Mouse (Mus musculus): ENCODE measurements around the gene Elf1.
"Not testable (repeated sequence)": the region's sequence is repeated elsewhere in the genome, so short reads cannot be mapped to it uniquely, and the experiment has no call there.

Elf1 gene

GRCm38 (mm10) chr14:79521056-79521455, 40.1 kb downstream of the Elf1 start:
- DNase-seq (ENCODE audit: low spot score in 2 of 2), result no peak

DNA sequence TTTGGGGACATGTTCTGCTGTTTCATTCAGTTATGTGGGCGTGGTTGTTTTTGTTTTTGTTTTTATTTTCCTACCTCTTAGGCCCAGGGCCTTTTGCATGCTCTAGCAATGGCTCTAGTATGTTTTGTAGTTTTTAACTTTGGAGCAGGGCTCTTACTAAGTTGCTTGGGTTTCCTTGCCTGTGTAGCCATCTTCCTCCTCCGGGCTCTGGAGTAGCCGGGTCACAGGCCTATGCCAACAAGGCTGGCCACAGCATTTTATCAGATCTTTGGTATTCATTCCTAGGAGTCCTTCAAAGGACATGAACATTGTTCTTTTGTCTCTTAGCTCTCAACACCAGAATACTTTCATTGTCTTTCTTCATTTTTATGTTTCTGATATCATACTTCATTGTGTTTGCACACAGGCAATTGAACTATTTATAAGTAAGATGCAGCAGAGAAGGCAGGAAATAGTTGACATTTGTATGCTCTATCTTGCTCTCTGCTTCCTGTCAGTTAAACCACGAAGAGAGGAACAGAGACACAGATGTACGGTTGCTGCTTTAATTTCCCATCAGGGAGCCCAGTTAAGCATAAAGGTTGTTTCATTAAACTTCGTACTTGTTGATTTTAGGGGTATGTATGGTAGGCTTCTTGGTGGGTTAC, 40.6 kb downstream of the Elf1 start:
- DNase-seq (ENCODE audit: low spot score in 2 of 2), result no peak

GRCm38 (mm10) chr14:79522387-79522786, 41.4 kb downstream of the Elf1 start:
- DNase-seq (ENCODE audit: low spot score in 2 of 2), result no peak

GRCm38 (mm10) chr14:79526106-79526505, 45.1 kb downstream of the Elf1 start:
- DNase-seq (ENCODE audit: low spot score in 2 of 2), result not testable (repeated sequence)

- no peak for DNase-seq (ENCODE audit: low spot score in 2 of 2)
Measured at GRCm38 (mm10) chr14:79527704-79528103, 46.7 kb downstream of the Elf1 start.

- DNase-seq (ENCODE audit: low spot score in 2 of 2), result no peak
Measured at GRCm38 (mm10) chr14:79529581-79530554, 48.9 kb downstream of the Elf1 start.

DNA sequence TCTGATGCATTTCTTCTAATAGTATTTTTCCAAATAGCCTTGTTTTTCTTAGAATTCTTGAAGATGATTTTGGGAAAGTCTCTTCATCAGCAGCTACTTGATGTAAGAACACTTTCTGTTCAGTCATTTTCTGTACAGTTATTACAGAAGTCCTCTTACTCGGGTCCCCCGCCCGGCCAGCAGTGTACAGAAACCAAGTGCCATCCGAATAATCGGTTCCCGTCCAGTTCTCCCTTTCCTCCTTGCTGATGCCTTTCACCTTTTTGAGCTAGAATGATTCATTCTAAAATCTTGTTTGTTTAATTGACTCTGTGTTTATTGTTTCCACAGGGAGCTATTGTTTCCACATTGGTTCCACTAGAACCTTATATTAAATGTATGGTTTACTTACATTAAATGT, 49.8 kb downstream of the Elf1 start:
- DNase-seq (ENCODE audit: low spot score in 2 of 2), result no peak

DNA sequence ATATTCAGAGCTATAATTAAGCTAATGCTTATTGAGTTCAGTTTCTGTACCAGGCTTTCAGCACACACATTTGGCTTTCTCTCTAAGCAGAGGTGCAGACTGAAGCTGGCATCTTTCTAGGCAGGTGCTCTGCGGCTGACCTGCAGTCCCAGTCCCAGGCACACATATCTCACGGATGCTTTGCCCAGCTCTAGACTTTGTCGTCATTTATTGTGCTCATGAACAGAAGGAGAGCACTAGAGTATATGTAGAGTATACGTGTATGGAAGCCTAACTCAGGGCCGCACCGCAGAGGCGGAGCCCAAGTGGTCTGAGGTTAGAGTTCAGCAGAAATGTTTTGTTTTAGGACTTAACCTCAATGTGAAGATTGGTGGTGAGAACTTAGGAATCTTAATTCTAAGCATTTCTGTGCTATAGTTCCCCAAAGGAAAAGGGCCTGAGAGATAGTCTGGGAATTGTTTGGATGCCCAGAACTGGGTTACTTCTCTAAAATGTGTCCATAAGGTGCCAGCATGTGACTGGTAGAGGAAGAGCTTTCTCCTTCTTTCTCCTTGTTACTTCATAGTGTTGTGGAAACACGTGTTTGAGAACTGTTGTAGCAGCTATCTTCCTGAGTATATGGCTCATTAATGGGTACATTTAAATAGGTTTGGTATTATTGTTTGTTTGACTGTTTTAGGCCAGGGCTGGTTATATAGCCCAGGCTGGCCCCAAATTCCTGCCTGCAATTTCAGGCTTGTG, 51.2 kb downstream of the Elf1 start:
- DNase-seq (ENCODE audit: low spot score in 2 of 2), result no peak

- DNase-seq (ENCODE audit: low spot score in 2 of 2), result no peak
Measured at GRCm38 (mm10) chr14:79533350-79533749, 52.4 kb downstream of the Elf1 start.

- no peak for DNase-seq (ENCODE audit: low spot score in 2 of 2)
Measured at GRCm38 (mm10) chr14:79534206-79534605, 53.2 kb downstream of the Elf1 start.

GRCm38 (mm10) chr14:79534656-79535055, 53.7 kb downstream of the Elf1 start:
- not testable (repeated sequence) for DNase-seq (ENCODE audit: low spot score in 2 of 2)

DNA sequence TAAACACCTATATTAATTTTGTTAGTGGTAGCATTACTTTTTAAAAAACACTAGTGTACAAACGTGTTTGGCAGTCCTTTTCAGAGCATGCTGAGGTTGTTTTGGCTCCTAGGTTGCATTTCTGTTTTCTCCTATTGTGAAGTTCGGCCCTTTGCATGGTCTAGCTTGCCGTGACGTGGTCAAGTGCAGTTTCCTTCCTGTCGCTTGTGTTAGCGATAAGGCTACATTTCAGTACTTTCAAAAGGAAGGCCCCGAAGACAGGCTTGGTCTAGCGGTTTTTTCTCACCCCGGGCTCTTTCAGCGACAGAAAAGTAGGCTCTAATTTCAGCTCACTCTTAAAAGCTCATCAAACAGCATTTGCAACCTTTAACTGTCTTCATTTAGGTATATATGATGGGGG, 54.3 kb downstream of the Elf1 start:
- DNase-seq (ENCODE audit: low spot score in 2 of 2), result no peak

DNA sequence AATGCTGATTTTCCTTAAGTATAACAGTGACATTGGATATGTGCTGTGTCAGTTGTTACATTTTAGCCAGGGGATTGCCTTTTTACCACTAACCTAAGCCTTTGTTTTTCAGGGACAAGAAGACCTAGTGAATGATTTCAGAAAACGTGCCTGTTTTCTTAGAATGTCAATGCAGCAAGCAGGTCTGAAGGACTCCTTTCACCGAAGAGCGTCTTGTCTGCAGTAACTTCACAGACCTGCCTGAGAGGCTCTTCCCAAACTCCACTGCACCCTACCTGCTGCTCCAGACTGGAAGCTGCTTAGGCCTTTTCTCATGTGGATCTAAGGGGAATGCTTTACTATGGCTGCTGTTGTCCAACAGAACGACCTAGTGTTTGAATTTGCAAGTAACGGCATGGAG, 55.0 kb downstream of the Elf1 start:
- DNase-seq (ENCODE audit: low spot score in 2 of 2), result no peak

- DNase-seq (ENCODE audit: low spot score in 2 of 2), result no peak
Measured at GRCm38 (mm10) chr14:79536837-79537236, 55.8 kb downstream of the Elf1 start.

GRCm38 (mm10) chr14:79537463-79537862, 56.5 kb downstream of the Elf1 start:
- no peak for DNase-seq (ENCODE audit: low spot score in 2 of 2)

DNA sequence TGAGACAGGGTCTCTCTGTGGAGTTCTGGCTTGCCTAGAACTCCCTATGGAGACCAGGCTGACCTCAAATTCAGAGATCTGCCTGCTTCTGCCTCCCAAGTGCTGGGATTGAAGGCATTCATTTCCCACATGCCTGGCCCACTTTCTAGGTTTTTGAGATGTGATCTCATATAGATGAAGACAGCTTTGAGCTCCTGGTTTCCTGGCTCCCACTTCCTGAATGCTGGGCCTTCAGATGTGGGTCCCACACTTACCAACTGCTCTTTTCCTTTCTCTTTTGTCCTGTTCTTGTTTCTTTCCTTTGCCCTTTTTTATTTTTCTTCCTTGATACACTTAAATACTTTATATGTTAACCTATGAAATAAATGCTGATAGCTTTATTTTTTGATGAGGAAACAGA, 56.9 kb downstream of the Elf1 start:
- DNase-seq (ENCODE audit: low spot score in 2 of 2), result no peak

DNA sequence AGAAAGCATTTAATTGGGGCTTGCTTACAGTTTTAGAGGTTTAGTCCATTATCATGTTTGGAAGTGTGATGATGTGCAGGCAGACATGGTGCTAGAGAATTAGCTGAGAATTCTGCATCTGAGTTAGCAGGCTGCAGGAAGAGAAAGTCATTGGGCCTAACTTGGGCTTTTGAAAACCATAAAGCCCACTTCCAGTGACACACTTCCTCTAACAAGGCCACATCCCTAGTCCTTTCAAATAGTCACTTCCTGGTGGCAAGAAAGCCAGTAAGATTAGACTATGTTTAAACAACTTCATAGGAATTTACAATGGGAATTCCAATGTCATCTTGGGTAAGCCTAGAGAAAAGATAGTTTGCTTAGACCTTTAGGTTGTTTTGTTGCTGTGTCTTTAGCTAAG, 60.6 kb downstream of the Elf1 start:
- no peak for DNase-seq (ENCODE audit: low spot score in 2 of 2)

DNA sequence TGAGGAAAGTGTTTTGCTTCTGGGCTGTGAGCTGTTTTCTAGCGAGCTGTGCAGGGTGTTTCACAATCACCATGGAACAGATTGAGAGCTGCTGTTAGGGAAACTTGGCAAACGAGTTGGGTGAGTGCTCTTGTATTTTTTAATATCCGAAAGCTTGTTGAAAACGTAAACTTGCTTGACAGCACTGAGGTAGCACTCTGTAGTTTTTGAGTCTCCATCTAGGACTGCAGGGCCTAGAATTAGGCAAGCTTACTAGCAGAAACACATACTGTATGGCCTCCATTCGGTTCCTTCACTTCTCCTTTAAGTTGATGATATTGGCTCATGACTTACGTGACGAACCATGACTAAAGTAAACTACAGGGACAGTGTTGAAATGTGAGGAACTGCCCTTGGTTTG, 68.3 kb downstream of the Elf1 start:
- no peak for DNase-seq (ENCODE audit: low spot score in 2 of 2)

DNA sequence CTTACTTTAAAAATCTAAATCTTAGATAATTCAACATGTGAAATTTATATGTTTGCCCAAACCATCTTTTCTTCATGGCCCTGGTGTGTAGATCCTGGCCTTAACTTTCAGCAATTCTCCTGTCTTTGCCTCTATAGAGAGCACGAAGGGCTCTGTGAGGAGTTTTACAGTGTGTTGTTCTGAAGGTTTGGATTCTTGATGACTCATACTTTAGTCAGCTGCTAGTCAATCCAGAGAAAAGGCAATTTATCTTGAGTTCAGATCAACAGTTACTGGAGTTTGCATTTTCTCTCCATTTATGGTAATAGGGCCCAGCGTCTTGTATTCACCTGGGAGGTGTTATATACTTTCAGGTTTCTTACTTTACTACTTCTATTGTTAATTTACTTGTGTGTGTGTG, 70.9 kb downstream of the Elf1 start:
- no peak for DNase-seq (ENCODE audit: low spot score in 2 of 2)

- DNase-seq (ENCODE audit: low spot score in 2 of 2), result no peak
Measured at GRCm38 (mm10) chr14:79552854-79553253, 71.9 kb downstream of the Elf1 start.

DNA sequence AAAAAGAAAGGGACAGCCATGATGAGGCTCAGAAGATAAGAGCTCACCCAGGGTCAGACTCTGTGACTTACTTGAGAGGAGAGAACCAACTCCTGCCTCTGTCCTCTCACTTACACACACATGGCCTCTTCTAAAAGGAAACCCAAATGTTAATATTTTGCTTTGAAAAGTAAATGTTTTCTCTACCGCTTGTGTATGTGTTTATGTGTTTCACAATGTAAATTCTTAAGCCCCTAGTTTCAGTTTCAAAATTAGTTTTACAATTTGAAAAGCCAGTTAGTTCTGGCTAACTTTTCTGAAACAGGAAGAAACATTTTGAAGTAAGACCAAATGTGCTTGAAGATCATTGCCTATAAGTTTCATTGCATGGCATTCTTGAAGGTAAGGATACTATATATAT, 76.8 kb downstream of the Elf1 start:
- no peak for DNase-seq (ENCODE audit: low spot score in 2 of 2)

DNA sequence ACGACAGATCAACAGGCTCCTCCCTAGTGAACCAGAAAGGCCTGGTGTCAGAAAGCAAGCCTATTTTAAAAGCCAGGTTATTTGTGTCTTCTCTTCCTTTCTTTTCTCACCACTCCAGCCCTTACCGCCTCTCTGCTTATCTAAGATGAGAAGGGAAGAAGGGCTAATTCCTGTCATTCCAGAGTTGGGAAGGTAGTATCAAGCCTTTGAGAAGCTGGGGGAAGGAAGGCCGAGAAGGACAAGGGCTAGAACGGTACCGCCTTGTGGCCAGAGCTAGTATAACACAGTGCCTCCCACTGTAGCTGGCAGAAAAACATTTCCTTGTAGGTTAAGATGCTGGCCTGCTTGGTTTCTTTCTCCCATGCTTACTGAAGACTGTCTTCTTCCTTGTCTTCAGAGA, 81.8 kb downstream of the Elf1 start:
- peak in 1 of 2 experiments; percentile 19 for DNase-seq (ENCODE audit: low spot score in 2 of 2)
